Mouse (Mus musculus): ENCODE results near the gene Agfg2.

The Agfg2 gene

DNA sequence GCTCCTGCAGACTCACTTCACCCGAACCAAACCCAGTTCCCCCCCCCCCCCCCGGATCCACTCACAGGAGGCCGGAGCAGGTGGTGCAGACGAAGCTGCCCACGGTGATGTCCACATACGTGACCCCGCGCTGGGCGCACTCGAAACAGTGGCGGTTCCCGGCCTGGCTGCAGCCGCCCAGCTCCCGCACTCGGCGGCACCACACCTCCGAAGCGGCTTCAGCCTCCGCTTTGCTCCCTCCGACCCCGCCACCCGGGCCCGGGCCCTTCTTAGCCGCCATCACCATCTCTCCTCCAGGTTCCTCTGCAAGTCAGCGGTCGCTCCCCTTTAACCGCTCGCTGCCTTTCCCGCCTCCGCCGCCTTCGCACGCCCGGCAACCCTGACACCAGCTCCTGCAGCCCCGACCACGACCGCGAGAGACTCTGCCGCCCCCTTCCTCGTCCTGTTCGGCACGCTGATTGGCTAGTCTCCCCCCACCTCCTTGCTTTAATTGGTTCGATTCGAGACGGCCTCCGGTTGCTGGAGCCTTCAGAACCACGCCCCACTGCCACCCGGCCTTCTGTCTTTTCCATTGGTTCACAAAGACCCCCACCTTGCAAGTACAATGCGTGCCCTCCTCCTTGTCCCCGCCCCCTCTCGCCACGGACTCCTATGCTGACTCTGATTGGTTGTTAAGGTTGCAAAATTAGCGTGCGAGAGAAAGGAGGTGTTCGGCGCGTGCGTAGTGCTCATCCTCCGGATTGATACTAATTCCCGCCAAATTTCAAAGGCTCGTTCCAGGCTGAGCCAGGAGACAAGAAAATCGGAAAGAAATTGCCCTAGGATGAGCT, at the start of gene Agfg2:
Gene Agfg2 (minus strand): TSS at position 433 of the 830 bp plus-strand sequence.
- DNase-seq (ENCODE audit: low spot score in 2 of 2), result peak; percentile 99

DNA sequence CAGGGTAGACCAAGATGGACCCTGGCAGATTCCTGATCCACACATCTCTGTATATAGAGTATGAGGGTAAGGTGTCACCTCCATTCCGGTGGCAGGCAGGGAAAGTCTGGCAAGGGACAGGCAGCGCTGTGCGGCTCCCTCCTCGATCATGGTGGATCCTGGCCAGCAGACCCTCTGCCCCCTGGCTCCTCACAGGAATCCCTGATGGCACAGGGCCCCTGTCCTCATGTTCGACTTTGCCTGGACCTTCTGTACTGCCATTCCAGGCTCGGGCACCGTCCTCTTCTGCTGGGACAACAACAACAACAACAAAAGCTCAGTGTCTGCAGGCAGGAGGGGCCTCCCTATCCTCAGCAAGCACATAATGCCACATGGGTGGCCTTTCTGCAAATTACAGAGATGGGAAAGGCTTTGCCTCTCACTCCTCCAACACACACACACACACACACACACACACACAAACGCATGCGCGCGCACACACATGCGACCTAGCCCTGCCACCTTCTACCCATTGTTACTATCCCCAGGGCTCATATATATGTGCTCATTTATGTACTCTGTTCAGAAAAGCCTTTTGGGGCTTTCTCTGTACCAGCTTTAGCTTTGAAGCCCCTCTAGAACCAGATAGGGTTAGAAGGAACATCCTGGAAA, 49.2 kb upstream of the Agfg2 start:
- no peak for DNase-seq (ENCODE audit: low spot score in 2 of 2)

DNA sequence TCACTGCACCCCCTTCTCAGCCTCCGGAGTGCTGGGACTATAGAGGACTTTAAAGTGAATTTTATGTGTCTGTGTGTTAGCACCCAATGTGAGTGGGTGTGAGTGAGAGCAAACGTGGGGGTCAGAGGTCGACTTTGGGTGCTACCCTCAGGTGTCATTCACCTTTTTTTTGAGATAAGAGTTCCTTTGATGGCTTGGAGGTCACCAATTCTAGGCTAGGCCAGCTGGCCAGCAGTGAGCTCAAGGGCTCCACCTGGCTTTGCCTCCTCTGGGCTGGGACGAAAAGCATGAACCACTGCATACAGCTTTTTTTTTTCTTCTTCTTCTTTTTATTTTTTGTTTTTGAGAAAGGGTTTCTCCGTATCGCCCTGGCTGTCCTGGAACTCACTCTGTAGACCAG, 42.2 kb upstream of the Agfg2 start:
- no peak for DNase-seq (ENCODE audit: low spot score in 2 of 2)

DNA sequence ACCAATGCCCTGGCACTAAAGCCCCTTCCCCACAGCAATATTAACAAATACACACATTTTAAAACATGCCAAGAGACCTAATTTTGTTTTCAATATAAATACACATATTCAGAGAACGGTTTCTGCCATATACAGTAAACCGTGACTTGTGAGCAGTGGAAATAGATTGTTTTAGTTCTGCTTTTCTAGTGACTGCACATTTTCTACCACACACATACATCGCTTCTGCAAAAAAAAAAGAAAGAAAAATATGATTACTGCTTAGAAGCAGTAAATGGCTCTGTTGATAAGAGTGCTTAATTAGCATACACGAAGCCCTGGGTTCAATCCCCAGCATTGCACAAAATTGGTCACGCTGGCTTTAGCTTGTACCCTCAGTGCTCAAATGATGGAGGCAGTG, 39.3 kb upstream of the Agfg2 start:
- no peak for DNase-seq (ENCODE audit: low spot score in 2 of 2)

DNA sequence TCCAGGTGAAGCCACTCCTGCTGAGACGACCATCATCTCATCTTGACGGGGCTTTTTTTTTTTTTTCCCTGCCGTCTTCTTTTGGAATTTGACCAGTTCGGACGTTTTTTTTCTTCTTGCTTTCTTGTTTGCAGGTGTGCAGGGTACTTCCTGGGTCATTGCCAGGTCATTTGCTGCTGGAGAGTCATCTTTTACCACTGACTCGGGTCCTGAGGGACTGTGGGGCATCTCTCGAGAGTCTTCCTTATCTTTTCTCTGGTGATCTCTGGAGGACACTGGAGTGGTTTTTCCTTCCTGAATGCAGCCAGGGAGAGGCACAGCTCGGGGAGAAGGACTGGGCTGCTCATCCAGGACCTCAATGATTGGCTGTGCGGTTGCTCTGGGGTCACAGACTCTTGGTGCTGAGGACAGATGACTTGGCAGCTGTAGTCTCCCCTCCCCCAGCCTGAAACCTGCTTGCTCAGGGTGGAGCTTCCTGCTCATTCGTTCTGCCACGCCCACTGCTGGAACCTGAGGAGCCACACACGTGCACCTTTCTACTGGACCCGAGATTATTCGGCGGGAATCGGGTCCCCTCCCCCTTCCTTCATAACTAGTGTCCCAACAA, 36.1 kb upstream of the Agfg2 start:
- peak in 1 of 2 experiments; percentile 30 for DNase-seq (ENCODE audit: low spot score in 2 of 2)

DNA sequence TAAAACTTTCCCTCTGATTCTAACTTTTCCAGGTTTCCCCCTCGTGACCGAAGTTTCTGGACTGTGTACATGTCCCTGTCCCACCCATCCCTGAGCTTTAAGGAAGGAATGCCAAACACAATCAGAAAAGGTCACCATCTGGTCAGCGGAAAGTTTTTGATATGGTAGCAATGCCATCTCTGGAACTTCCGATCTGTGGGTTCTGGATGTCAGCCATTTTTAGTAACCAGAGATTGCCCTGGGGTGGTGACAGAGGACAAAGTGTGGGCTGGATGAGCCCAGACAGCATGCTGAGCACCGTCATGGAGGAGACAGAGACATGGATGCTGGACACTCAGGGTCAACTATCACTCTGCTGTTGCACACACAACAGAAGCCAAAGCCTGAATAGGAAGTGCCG, 34.6 kb upstream of the Agfg2 start:
- peak in 1 of 2 experiments; percentile 19 for DNase-seq (ENCODE audit: low spot score in 2 of 2)

DNA sequence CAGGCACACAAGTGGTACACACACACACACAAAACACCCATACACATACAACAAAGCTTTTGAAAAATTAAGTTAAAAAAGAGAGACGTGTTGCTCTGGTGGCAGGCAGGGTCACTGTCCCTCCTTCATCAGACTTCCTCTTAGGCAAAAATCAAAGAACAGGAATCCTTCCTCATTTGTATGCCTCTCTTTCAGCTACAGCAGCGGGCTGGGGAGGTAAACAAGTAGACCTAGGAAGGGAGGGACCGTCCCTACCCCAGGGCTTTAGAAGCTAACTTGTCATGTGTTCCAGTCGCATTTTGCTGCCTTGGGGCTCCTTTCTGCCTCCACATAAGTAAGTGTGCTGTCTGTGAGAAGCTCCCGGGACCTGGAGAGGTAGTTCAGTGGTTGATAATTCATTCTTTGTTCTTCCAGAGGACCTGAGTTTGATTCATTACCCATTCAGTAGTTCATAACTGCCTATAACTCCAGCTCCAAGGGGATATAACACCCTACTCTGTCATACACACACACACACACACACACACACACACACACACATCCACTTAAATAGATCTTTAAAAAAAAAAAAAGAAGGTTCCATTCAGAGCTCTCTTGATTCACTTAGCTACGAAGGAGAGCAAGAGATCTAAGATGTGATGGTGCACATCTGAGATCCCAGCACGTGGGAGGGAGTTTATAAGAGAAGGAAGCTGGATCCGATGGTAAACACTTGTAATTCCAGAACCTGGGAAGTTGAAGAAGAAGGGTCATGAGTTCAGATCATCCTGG, 33.7 kb upstream of the Agfg2 start:
- DNase-seq (ENCODE audit: low spot score in 2 of 2), result no peak

DNA sequence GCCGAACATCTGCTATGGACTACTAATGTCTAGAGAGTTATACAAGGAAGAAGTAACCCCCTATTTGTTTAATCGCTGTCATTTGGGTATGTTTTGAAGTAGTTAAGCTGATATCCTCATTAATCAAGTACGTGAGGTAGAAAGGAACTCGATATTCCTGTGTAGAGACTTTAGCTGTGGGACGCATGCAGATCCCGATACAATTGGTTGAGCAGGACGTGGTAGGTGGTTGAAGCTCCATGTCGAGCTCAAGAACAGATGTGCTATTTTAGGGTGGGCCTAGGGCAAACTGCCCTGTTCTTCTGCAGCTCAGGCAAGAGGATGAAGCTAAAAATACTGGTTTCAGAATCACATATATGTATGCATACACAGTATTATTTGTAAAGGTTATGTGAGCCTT, 31.2 kb upstream of the Agfg2 start:
- DNase-seq (ENCODE audit: low spot score in 2 of 2), result no peak

DNA sequence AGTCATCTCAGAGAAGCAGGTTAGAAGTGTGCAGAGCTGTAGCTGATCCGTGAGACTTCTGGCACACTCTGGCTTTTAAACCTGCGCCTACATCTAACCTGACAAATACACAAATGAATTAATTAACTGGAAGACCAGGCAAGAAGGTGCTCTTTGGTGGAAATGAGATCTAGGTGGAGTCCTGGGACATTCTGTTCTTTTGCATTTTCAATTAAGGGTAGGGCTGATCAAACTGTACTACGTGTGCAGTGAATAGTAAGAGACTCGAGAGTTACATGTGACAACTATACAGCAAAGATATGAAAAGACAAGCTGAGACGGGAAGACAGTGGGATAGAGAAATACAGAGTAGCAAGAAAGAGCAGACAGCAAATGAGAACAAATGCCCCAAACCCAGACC, 28.9 kb upstream of the Agfg2 start:
- DNase-seq (ENCODE audit: low spot score in 2 of 2), result no peak

DNA sequence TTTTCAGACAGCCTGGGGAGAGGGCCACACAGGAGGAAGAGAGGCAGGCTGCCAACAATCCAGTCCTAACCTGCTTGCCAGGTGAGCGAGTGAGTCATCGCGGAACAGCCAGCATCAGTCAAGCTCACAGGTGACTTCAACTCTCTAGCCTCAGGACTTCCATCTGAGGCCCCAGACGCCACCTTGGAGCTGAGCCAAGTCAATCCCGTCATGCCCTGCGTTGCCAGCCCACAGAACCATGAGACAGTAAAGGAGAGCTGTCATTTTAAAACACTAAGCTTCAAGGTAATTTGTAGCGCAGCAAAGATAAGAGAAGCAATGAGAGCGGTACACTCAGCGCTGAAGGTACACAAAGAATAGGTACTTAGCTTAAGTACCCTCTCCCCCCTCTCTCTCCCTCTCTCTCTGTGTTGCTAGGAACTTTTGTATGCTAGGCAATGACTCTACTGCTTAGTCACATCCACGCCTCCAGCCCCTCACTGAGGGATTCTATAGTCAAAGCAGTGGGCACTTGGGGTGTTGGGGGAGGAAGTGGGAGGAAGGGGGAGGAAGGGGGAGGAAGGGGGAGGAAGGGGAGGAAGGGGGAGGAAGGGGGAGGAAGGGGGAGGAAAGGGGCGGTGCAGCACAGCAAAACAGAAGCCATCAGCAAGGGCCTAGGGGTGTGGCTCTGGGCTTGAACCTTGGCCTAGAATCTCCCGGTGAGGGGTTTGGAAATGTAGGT, 22.5 kb upstream of the Agfg2 start:
- DNase-seq (ENCODE audit: low spot score in 2 of 2), result peak; percentile 12 to 14

DNA sequence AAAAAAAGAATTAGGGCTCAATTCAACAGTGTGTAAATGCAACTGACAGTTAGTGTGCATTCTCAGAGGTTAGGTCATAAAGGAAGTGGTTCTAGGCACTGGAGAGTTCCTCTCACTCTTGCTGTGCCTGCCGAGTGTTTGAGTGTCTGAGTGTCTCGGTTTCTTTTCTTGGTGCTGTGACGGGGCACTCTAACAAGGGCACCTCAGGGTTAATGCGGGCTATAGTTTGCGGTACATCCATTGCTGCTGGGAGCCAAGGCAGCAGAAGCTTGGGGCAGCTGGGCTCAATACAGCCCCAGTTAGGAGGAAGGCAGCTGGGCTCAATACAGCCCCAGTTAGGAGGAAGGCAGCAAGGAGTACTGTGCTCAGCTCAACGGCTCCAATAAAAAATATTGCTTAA, 20.7 kb upstream of the Agfg2 start:
- no peak for DNase-seq (ENCODE audit: low spot score in 2 of 2)

DNA sequence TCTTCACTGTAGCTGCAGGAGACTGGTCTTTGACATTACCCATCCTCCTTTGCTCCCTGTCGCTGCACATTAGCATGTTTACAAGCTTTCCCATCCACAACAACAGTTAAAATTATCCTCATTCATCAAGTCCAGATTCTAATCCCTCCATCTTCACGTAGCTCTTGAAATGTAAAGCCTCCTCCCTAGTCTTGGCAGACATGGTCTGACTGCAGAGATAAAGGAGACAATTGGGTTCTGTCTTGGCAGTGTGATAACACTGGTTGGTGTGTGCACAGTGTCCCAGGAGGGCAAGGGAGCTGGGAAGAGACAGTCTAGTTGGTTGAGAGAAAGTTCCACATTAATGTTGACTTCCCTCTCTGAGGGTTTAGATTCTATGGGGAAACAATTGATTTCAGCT, 15.3 kb upstream of the Agfg2 start:
- DNase-seq (ENCODE audit: low spot score in 2 of 2), result no peak

DNA sequence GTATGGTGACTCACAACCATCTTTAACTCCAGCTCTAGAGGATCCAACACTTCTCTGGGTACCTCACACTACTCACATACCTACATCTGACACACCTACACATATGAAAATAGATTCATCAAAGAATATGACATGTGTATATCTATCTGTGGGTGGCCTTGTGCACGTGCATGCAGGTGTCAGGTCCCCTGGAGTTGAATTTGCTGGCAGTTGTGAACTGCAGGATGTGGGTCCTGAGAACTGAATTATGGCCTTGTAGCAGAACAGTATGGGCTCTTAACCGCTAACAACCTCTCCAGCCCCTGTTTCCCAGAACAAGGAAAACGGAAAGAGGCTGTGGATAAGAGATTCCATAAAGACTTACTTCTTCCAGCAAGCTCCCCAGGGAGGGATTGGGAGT, 14.6 kb upstream of the Agfg2 start:
- no peak for DNase-seq (ENCODE audit: low spot score in 2 of 2)

DNA sequence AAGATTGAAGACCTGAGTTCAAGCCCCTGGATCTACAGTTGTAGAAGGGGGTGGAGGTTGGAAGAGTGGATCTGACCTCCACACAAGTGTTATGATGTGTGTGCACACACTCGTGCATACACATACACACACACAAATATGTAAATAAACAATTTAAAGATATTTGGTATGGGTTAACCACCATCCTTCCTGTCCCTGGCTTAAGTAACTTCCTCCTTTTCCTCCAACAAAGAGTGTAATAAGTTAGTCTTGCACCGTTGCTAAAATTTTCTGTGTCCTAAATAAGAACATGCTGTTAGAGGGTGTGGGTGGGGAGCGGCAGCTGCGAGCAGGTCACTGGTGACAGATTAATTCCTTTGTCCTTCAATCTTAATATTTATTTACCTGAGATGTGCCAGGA, 11.4 kb upstream of the Agfg2 start:
- no peak for DNase-seq (ENCODE audit: low spot score in 2 of 2)

DNA sequence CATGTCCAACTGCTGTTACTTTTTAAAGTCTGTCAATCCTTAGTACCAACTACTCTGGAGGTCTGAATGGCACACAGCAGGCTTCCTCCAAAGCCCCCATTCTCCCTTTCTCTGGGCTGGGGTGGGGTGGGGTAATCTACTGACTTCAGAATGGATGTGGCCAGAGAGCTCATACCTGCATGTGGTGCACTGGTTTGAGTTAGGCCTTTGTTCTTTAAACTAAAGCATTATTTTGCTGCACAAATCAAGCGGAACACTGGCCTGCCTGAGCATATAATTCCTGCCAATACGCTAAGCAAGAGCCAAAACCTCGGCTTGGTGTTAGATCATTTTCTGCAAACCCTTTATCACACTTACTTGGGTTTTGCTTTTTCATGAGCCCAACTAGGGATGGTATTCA, 10.3 kb upstream of the Agfg2 start:
- DNase-seq (ENCODE audit: low spot score in 2 of 2), result no peak

DNA sequence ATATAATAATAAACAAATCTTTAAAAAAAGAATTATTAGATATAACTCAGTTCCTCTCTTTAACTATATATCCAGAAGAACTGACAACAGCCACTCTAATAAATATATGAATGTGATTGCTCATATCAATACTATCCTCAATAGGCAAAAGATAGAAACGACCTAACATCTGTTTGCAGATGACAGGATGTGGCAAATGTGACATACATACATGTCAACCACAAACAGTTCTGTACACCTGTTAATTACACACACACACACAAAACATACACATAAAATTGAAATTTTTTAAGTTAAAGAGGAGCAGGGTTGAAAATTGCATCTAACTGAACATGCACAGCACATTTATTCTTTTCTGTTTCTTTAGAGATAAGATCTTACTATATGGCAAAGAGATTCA, 7.4 kb upstream of the Agfg2 start:
- DNase-seq (ENCODE audit: low spot score in 2 of 2), result no peak

DNA sequence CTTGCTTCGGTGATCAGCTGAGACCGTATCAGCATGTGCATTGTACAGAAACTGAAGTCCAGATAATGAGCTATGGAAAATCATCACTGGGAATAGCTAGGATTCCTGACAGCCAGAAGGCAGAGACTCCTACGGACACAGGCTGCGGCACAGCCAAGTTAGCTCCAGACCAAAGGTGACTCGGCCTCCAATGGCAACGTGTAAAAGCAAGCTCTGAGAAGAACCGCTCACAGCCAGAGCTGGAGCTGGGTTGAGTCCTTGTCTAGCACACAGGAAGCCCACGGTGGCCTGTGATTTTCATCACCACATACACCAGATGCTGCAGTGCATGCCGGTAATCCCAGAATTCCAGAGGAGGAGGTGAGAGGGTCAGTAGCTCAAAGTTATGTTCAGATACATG, 6.0 kb upstream of the Agfg2 start:
- no peak for DNase-seq (ENCODE audit: low spot score in 2 of 2)

DNA sequence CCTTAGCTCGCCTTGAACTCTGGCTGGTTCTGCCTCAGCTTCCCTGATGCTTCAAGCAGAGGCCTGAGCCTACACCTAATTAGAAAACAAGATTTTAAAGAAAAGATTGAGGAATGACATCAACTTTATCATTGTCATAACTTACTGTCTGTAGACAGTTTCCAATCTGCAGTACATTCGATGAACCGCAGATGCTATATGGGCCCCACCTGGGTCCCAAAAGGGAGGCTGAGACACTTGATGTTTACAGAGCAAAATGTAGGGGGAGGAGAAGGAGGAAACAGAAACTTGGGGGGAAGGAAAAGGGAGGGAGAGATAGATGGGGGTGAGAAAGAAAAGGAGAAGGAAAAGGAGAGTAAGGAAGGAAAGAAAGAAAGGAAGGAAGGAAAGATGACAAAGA, 5.4 kb upstream of the Agfg2 start:
- no peak for DNase-seq (ENCODE audit: low spot score in 2 of 2)

DNA sequence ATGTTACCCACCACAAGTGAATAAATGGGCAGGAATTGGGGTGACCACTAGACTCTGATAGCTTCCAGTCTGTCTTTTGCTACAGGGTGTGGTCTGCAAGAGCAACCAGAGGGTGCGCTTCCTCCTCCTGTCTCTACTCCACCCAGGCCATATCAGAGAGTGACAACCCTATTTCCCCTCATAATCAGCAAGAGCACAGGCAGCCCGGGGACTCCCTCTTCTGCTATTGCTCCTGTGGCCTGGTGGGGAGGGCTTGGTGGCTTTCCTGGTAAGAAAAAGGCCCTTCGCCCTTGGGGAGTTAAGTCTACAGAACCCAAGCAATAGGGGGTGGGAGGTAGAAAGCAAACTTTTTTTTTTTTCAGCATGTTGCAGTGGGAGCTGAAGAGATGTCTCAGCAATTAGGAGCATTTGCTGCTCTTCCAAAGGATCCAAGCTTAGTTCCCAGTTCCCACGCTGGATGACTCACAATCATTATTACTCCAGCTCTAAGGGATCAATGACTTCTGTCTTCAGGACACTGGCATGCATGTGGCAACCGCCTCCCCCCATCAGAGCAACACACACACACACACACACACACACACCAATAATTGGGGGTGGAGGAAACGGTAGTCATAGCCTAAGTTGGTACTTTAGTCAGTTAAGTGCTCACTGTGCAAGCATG, 1.7 kb upstream of the Agfg2 start:
- DNase-seq (ENCODE audit: low spot score in 2 of 2), result no peak

DNA sequence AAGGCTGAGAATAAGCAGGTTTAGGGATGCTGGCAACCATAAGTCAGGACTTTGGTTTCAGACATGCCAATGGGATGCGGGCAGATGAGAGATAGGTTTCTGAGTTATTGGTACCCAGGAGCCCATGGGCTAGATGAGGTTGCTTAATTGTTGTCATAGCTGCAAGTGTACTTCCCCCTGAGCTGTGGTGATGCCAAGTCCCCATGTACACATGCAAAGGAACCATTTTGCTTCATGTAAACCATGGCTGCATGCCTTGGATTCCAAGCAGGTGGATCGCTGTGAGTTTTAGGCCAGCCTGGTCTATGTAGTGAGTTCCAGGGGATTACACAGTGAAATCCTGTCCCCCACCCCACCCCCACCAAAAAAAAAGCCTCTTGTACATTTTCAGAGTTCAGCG, 1.1 kb upstream of the Agfg2 start:
- no peak for DNase-seq (ENCODE audit: low spot score in 2 of 2)

All from heart, adult 9 months (tissue).